Comparison of ENCODE assay signal across 15 mouse cellular contexts in the genomic region with DNA sequence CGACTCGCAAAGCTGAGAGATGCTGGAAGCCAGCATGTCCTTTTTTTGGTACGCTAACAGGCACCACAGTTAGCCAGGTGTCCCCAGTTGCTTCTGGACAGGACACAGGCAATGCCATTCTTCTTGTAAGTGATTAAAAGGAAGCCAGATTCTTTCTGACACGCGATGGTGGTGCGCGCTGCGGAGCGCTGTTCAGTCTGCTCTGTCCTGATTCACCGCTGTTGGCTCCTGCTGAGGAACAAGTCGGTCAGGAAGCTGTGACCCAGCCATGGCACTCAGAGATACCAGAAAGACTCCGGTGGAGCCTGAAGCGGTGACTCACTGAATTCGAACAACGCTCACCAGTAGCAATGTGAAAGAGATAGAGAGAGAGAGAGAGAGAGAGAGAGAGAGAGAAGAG.
"Had no signal": no experiment of that assay in that cellular context is flagged by ENCODE, and none has a peak within 500 bp of the region (broad histone marks: within the 10 kb centered on the region; RNA-seq: fewer than 3 reads in every experiment).

No protein-coding gene starts in this region.

- H3K27ac ChIP-seq: layer of hippocampus, adult 2 months; limb, embryonic 12.5 days; liver, embryonic 13.5 days; lung, embryonic 15.5 days; midbrain, embryonic 12.5 days; neural tube, embryonic 15.5 days; stomach, postnatal 0 days had no signal

- H3K4me1 ChIP-seq: limb, embryonic 12.5 days; liver, embryonic 13.5 days; lung, embryonic 15.5 days; midbrain, embryonic 12.5 days had no signal

- H3K4me2 ChIP-seq: limb, embryonic 12.5 days; liver, embryonic 13.5 days; lung, embryonic 15.5 days; midbrain, embryonic 12.5 days; neural tube, embryonic 15.5 days had no signal

- H3K27me3 ChIP-seq: limb, embryonic 12.5 days; liver, embryonic 13.5 days; lung, embryonic 15.5 days; midbrain, embryonic 12.5 days; neural tube, embryonic 15.5 days had no signal

- H3K36me3 ChIP-seq: limb, embryonic 12.5 days; liver, embryonic 13.5 days; lung, embryonic 15.5 days; midbrain, embryonic 12.5 days; neural tube, embryonic 15.5 days had no signal

- H3K9ac ChIP-seq: limb, embryonic 12.5 days; liver, embryonic 13.5 days; liver, postnatal 0 days; lung, embryonic 15.5 days; midbrain, embryonic 12.5 days; neural tube, embryonic 15.5 days had no signal

- H3K9me3 ChIP-seq: limb, embryonic 12.5 days; liver, embryonic 13.5 days; lung, embryonic 15.5 days; midbrain, embryonic 12.5 days; neural tube, embryonic 15.5 days had no signal

- ATAC-seq: liver, postnatal 0 days had no signal

- H3K4me3 ChIP-seq: layer of hippocampus, adult 2 months; limb, embryonic 12.5 days; liver, embryonic 13.5 days; lung, embryonic 15.5 days; midbrain, embryonic 12.5 days; neural tube, embryonic 15.5 days had no signal

- DNase-seq: kidney, adult 18-20 months; kidney, postnatal 10 days; kidney, postnatal 4 days; liver; liver, embryonic 13.5 days; liver, postnatal 0 days; right cerebral cortex, adult 18-20 months; right cerebral cortex, postnatal 25 days; thymus, postnatal 4 days had no signal
